Mouse (Mus musculus) CH12.LX (cell line): ENCODE results near the gene BC034090. TPM values are rescaled to one million over a fixed set of nuclear protein-coding genes. Genes with fewer than 3 reads are reported as not detected.

Source experiments
- DNase-seq: peaks from one replicate; pipeline ENCODE4 v3.0.0-alpha.2; 2013; ENCODE audit errors: extremely low read depth
- H3K27ac ChIP-seq: 2 replicates; pipeline ENCODE4 v1.5.1; 2012; ENCODE audit warnings: low read depth, mild to moderate bottlenecking, control low read depth, moderate library complexity; ENCODE audit not compliant: insufficient read depth
- H3K27me3 ChIP-seq: replicated peaks from 2 replicates; pipeline ENCODE3; 2012; ENCODE audit warnings: inconsistent platforms
- H3K36me3 ChIP-seq, 2 experiments: replicated peaks in 1 of 2; 2 replicates each; pipeline versions ENCODE3 to v1.6.1; 2012; ENCODE audit warnings: inconsistent platforms in 1 of 2, low read length in 1 of 2, mild to moderate bottlenecking in 1 of 2, mixed read lengths in 1 of 2, moderate library complexity in 1 of 2; ENCODE audit not compliant: control insufficient read depth in 1 of 2, insufficient read depth in 1 of 2
- H3K4me1 ChIP-seq, 2 experiments: 2 replicates each; pipeline ENCODE4 v1.6.1; 2012; ENCODE audit warnings: inconsistent platforms in 1 of 2, moderate library complexity in 1 of 2; ENCODE audit not compliant: insufficient read depth in 2 of 2, control insufficient read depth in 1 of 2
- H3K4me2 ChIP-seq: 2 replicates; pipeline ENCODE4 v1.6.1; 2012; ENCODE audit warnings: low read depth, mild to moderate bottlenecking, control low read depth; ENCODE audit not compliant: poor library complexity, insufficient read depth, severe bottlenecking
- H3K4me3 ChIP-seq, 3 experiments: fragments of 150-350 bp in 1 of 3; sonication (generic) in 1 of 3; replicated peaks in 1 of 3; 2 replicates each; pipeline versions ENCODE3 to v1.5.1; 2011 to 2012; ENCODE audit warnings: low read depth in 2 of 3, low read length in 2 of 3, mild to moderate bottlenecking in 2 of 3, moderate library complexity in 2 of 3, control low read depth in 1 of 3, improper control_type of control experiment in 1 of 3, inconsistent platforms in 1 of 3, mixed read lengths in 1 of 3; ENCODE audit not compliant: poor library complexity in 1 of 3
- H3K79me2 ChIP-seq: replicated peaks from 2 replicates; pipeline ENCODE4 v1.6.1; 2012; ENCODE audit warnings: mild to moderate bottlenecking, moderate library complexity; ENCODE audit not compliant: control insufficient read depth, poor library complexity, insufficient read depth, severe bottlenecking; ENCODE audit errors: extremely low read depth
- H3K9ac ChIP-seq: 2 replicates; pipeline ENCODE4 v1.6.1; 2012; ENCODE audit warnings: low read depth, mild to moderate bottlenecking, control low read depth, moderate library complexity; ENCODE audit not compliant: insufficient read depth
- H3K9me3 ChIP-seq: replicated peaks from 2 replicates; pipeline ENCODE3; 2012; ENCODE audit warnings: low read length, inconsistent platforms, mixed read lengths
- BHLHE40 ChIP-seq: IDR thresholded peaks from 2 replicates; pipeline ENCODE4 v1.6.1; 2011; ENCODE audit warnings: mild to moderate bottlenecking, low read depth, low read length, improper control_type of control experiment
- CHD1 ChIP-seq: IDR thresholded peaks from 2 replicates; pipeline ENCODE4 v1.6.1; 2012; ENCODE audit warnings: low read depth, low read length, improper control_type of control experiment, inconsistent platforms
- CHD2 ChIP-seq: IDR thresholded peaks from 2 replicates; pipeline ENCODE4 v1.6.1; 2011; ENCODE audit warnings: low read length, improper control_type of control experiment
- ELF1 ChIP-seq: IDR thresholded peaks from 2 replicates; pipeline ENCODE4 v1.6.1; 2014; ENCODE audit warnings: low read depth, mild to moderate bottlenecking, inconsistent platforms, low read length, improper control_type of control experiment
- EP300 ChIP-seq: IDR thresholded peaks from 2 replicates; pipeline ENCODE4 v1.6.1; 2011; ENCODE audit warnings: low read length, improper control_type of control experiment
- ETS1 ChIP-seq: conservative IDR thresholded peaks from 2 replicates; pipeline ENCODE4 v1.6.1; 2012; ENCODE audit warnings: low read depth, mild to moderate bottlenecking, inconsistent platforms, low read length, improper control_type of control experiment, moderate library complexity
- GABPA ChIP-seq: IDR thresholded peaks from 2 replicates; pipeline ENCODE4 v1.6.1; 2012; ENCODE audit warnings: low read depth, low read length, improper control_type of control experiment, inconsistent platforms; ENCODE audit not compliant: insufficient replicate concordance
- HCFC1 ChIP-seq: IDR thresholded peaks from 2 replicates; pipeline ENCODE4 v1.6.1; 2012; ENCODE audit warnings: low read depth, mild to moderate bottlenecking, inconsistent platforms, low read length, improper control_type of control experiment
- IRF4 ChIP-seq: IDR thresholded peaks from 2 replicates; pipeline ENCODE4 v1.6.1; 2014; ENCODE audit warnings: low read depth, mild to moderate bottlenecking, inconsistent platforms, low read length, improper control_type of control experiment
- JUN ChIP-seq: IDR thresholded peaks from 2 replicates; pipeline ENCODE4 v1.6.1; 2011; ENCODE audit warnings: low read depth, mild to moderate bottlenecking, low read length, improper control_type of control experiment, moderate library complexity; ENCODE audit not compliant: insufficient read depth
- JUND ChIP-seq: conservative IDR thresholded peaks from 2 replicates; pipeline ENCODE4 v1.6.1; 2011; ENCODE audit warnings: low read depth, low read length, improper control_type of control experiment
- MAFK ChIP-seq: IDR thresholded peaks from 2 replicates; pipeline ENCODE4 v1.6.1; 2011; ENCODE audit warnings: low read length, improper control_type of control experiment; ENCODE audit not compliant: insufficient replicate concordance
- MEF2A ChIP-seq: IDR thresholded peaks from 2 replicates; pipeline ENCODE4 v1.6.1; 2014; ENCODE audit warnings: low read depth, mild to moderate bottlenecking, inconsistent platforms, low read length, improper control_type of control experiment, borderline replicate concordance
- MXI1 ChIP-seq: IDR thresholded peaks from 2 replicates; pipeline ENCODE4 v1.6.1; 2011; ENCODE audit warnings: mild to moderate bottlenecking, low read depth, low read length, improper control_type of control experiment
- MYC ChIP-seq: IDR thresholded peaks from 2 replicates; pipeline ENCODE4 v1.6.1; 2011; ENCODE audit warnings: low read depth, mild to moderate bottlenecking, improper control_type of control experiment, low read length
- NELFE ChIP-seq: IDR thresholded peaks from 2 replicates; pipeline ENCODE4 v1.6.1; 2011; ENCODE audit warnings: low read depth, low read length, improper control_type of control experiment
- NRF1 ChIP-seq: IDR thresholded peaks from 2 replicates; pipeline ENCODE4 v1.6.1; 2014; ENCODE audit warnings: low read depth, mild to moderate bottlenecking, inconsistent platforms, low read length, improper control_type of control experiment, moderate library complexity
- PAX5 ChIP-seq: IDR thresholded peaks from 2 replicates; pipeline ENCODE4 v1.6.1; 2012; ENCODE audit warnings: low read length, inconsistent platforms, mixed read lengths
- POLR2AphosphoS2 ChIP-seq: IDR thresholded peaks from 2 replicates; pipeline ENCODE4 v1.6.1; 2011; ENCODE audit warnings: low read depth, low read length, improper control_type of control experiment
- RAD21 ChIP-seq: IDR thresholded peaks from 2 replicates; pipeline ENCODE4 v1.6.1; 2011; ENCODE audit warnings: low read depth, mild to moderate bottlenecking, low read length, improper control_type of control experiment, moderate library complexity
- RCOR1 ChIP-seq: conservative IDR thresholded peaks from 2 replicates; pipeline ENCODE4 v1.6.1; 2012; ENCODE audit warnings: low read depth, mild to moderate bottlenecking, inconsistent platforms, low read length, improper control_type of control experiment
- SIN3A ChIP-seq: IDR thresholded peaks from 2 replicates; pipeline ENCODE4 v1.6.1; 2012; ENCODE audit warnings: low read length, improper control_type of control experiment, inconsistent platforms
- SMC3 ChIP-seq: IDR thresholded peaks from 2 replicates; pipeline ENCODE4 v1.6.1; 2011; ENCODE audit warnings: low read depth, low read length, improper control_type of control experiment
- TCF12 ChIP-seq: IDR thresholded peaks from 2 replicates; pipeline ENCODE4 v1.6.1; 2014; ENCODE audit warnings: low read depth, mild to moderate bottlenecking, inconsistent platforms, low read length, improper control_type of control experiment
- USF1 ChIP-seq: IDR thresholded peaks from 2 replicates; pipeline ENCODE4 v1.6.1; 2014; ENCODE audit warnings: low read depth, mild to moderate bottlenecking, inconsistent platforms, low read length, improper control_type of control experiment
- USF2 ChIP-seq: conservative IDR thresholded peaks from 2 replicates; pipeline ENCODE4 v1.6.1; 2011; ENCODE audit warnings: low read depth, low read length, improper control_type of control experiment
- ZKSCAN1 ChIP-seq: IDR thresholded peaks from 2 replicates; pipeline ENCODE4 v1.6.1; 2012; ENCODE audit warnings: low read depth, inconsistent platforms, low read length, improper control_type of control experiment, borderline replicate concordance
- ZMIZ1 ChIP-seq: IDR thresholded peaks from 2 replicates; pipeline ENCODE4 v1.6.1; 2012; ENCODE audit warnings: low read depth, mild to moderate bottlenecking, inconsistent platforms, low read length, improper control_type of control experiment
- dilution Hi-C: fragments of 300-500 bp; cut with MboI; formaldehyde crosslinking; loops from 2 replicates; pipeline ENCODE4 v1.14.3; 2020; ENCODE audit warnings: low sequenced_read_pairs; ENCODE audit not compliant: extremely low pct_unique_long_range_greater_than_20kb, extremely low pct_ligation_motif_present
- in situ Hi-C: fragments of 300-500 bp; cut with MboI; formaldehyde crosslinking; loops from 3 replicates; pipeline ENCODE4 v1.14.3; 2019; ENCODE audit warnings: low sequenced_read_pairs, low pct_ligation_motif_present, low pct_unique_long_range_greater_than_20kb, mixed read lengths
- polyA plus RNA-seq: library from polyadenylated mRNA; unstranded; fragments of >175 nt; gene quantifications from 2 replicates; pipeline ENCODE4 v1.2.1, GENCODE M21; 2012; ENCODE audit warnings: low read depth; ENCODE audit not compliant: insufficient read length
- total RNA-seq, 2 experiments: library from RNA; depleted of rRNA; stranded (reverse); fragments of 300-350 nt in 1 of 2; fragments of >200 nt in 1 of 2; gene quantifications; 2 replicates each; pipeline ENCODE4 v1.2.3; 2012 to 2014

Gene BC034090
- total and polyA plus RNA-seq, 3 experiments, result 1.6 to 4.6 (median 3.0) TPM

GRCm38 (mm10) chr1:155212081-155212480 is 32.2 kb downstream of the BC034090 start:
- in situ Hi-C loops, result loop anchor here (5.0 to 25.0 kb wide), 2 partner anchors 180 to 925 kb away; no protein-coding TSS in a partner anchor
- H3K4me2 ChIP-seq, result no peak overlapping the region
- DNase-seq, result no peak
- H3K4me1 ChIP-seq, result no peaks in the 10 kb centered on the region; a peak in 2 of 4 replicates
- H3K9me3 ChIP-seq, result no peaks in the 10 kb centered on the region
- H3K36me3 ChIP-seq, result peaks cover 4 to 30% of the 10 kb centered on the region in 2 experiments
- TF ChIP-seq TCF12, result no peak
- TF ChIP-seq MYC, result no peak
- no peak for TF ChIP-seq RCOR1
- TF ChIP-seq CHD1, result no peak
- no peak for TF ChIP-seq ETS1
- TF ChIP-seq MEF2A, result no peak
- no peak for TF ChIP-seq GABPA
- no peak for TF ChIP-seq USF1
- TF ChIP-seq BHLHE40, result no peak
- no peak for TF ChIP-seq SMC3
- TF ChIP-seq RAD21, result no peak
- TF ChIP-seq ZMIZ1, result no peak
- no peak for TF ChIP-seq MXI1
- TF ChIP-seq ELF1, result no peak
- no peak for TF ChIP-seq MAFK
- no peak for TF ChIP-seq CHD2
- TF ChIP-seq USF2, result no peak
- no peak for TF ChIP-seq JUN
- no peak for TF ChIP-seq NELFE
- TF ChIP-seq IRF4, result no peak
- dilution Hi-C loops, result loop anchor here (25.0 kb wide), 1 partner anchor 175 kb away; no protein-coding TSS in a partner anchor
- H3K27me3 ChIP-seq, result no peaks in the 10 kb centered on the region
- H3K4me3 ChIP-seq, result no peak overlapping the region
- H3K9ac ChIP-seq, result no peak overlapping the region
- no peak overlapping the region for H3K27ac ChIP-seq
- no peaks in the 10 kb centered on the region for H3K79me2 ChIP-seq

GRCm38 (mm10) chr1:155211017-155211416 is 33.2 kb downstream of the BC034090 start:
- in situ Hi-C loops (loop anchor here (5.0 to 25.0 kb wide), 2 partner anchors 179 to 924 kb away; no protein-coding TSS in a partner anchor), dilution Hi-C loops (loop anchor here (25.0 kb wide), 1 partner anchor 174 kb away; no protein-coding TSS in a partner anchor)
- Histone ChIP-seq H3K4me2 (no peak overlapping the region), H3K4me1 (no peaks in the 10 kb centered on the region; a peak in 1 of 4 replicates), H3K9me3 (no peaks in the 10 kb centered on the region), H3K79me2 (no peaks in the 10 kb centered on the region), H3K4me3 (no peak overlapping the region), H3K27me3 (no peaks in the 10 kb centered on the region), H3K36me3 (peaks cover 7 to 31% of the 10 kb centered on the region in 2 experiments), H3K9ac (no peak overlapping the region), H3K27ac (no peak overlapping the region)
- TF ChIP-seq GABPA (no peak), MEF2A (no peak), IRF4 (no peak), POLR2AphosphoS2 (no peak), JUN (no peak), ELF1 (no peak), NRF1 (no peak), ZKSCAN1 (no peak), SIN3A (no peak), USF2 (no peak), EP300 (no peak), HCFC1 (no peak), MAFK (no peak), CHD2 (no peak), MYC (no peak), RAD21 (no peak), PAX5 (no peak), ZMIZ1 (no peak), JUND (no peak)
- no peak for DNase-seq
